Mouse (Mus musculus): ENCODE results near the gene Col9a2. TPM values are rescaled to one million over a fixed set of nuclear protein-coding genes. Genes with fewer than 3 reads are reported as not detected.

The Col9a2 gene
- total RNA-seq, 2 experiments from 2014 or later: 3.7 to 4.8 TPM

GRCm38 (mm10) chr4:121077915-121078646 lies 38.9 kb downstream of the Col9a2 start:
- no peak for DNase-seq (ENCODE audit: low spot score in 2 of 2)

GRCm38 (mm10) chr4:121080395-121080794 lies 41.2 kb downstream of the Col9a2 start:
- no peak for DNase-seq (ENCODE audit: low spot score in 2 of 2)

- DNase-seq (ENCODE audit: low spot score in 2 of 2): no peak
Observed at GRCm38 (mm10) chr4:121084506-121084905, 45.3 kb downstream of the Col9a2 start.

GRCm38 (mm10) chr4:121088696-121089095 lies 49.5 kb downstream of the Col9a2 start:
- no peak for DNase-seq (ENCODE audit: low spot score in 2 of 2)

GRCm38 (mm10) chr4:121090211-121090610 lies 51.0 kb downstream of the Col9a2 start:
- no peak for DNase-seq (ENCODE audit: low spot score in 2 of 2)

- peak; percentile 61 to 63 for DNase-seq (ENCODE audit: low spot score in 2 of 2)
Observed at GRCm38 (mm10) chr4:121097650-121098378, 58.6 kb downstream of the Col9a2 start, which contains the start of gene Zmpste24. Gene Zmpste24 (minus strand): TSS chr4:121098241.

- no peak for DNase-seq (ENCODE audit: low spot score in 2 of 2)
Observed at GRCm38 (mm10) chr4:121103304-121103703, 64.1 kb downstream of the Col9a2 start.

Other genes with a start within 250 kb of the Col9a2 start
- gene Nfyc, start 207.8 kb upstream of the Col9a2 start, total RNA-seq (2021): 10 to 100 TPM; 68.2 to 73.5 TPM
- gene Rims3, start 184.6 kb upstream of the Col9a2 start, total RNA-seq (2021): 10 to 100 TPM; 11.8 to 13.9 TPM
- gene Exo5, start 114.4 kb upstream of the Col9a2 start, total RNA-seq (2021): 10 to 100 TPM; 17.0 TPM
- gene Zfp69, start 87.7 kb upstream of the Col9a2 start, total RNA-seq (2021): 1 to 10 TPM; 5.8 to 6.7 TPM
- gene Smap2, start 22.1 kb upstream of the Col9a2 start, total RNA-seq (2021): 10 to 100 TPM; 39.4 to 41.5 TPM
- 10 to 100 TPM; 42.6 to 43.1 TPM for gene Zmpste24, start 58.9 kb downstream of the Col9a2 start, total RNA-seq (2021)
- not detected for gene Tmco2, start 69.8 kb downstream of the Col9a2 start, total RNA-seq (2021)
- 10 to 100 TPM; 23.3 to 24.3 TPM for gene Rlf, start 175.7 kb downstream of the Col9a2 start, total RNA-seq (2021)

All from adrenal gland, postnatal 4 days (tissue).